Mouse (Mus musculus) heart, embryonic 12.5 days (tissue): ENCODE results near the gene Pfdn4. TPM values are rescaled to one million over a fixed set of nuclear protein-coding genes. Genes with fewer than 3 reads are reported as not detected.
A peak's percentile ranks its signal among the peaks of the same experiment; 100 is the strongest.

Experiments used
- ATAC-seq: fragments of 200-750 bp; cut with Nextera tagmentation; 2 replicates; pipeline ENCODE4 v1.8.0; 2017; ENCODE audit warnings: moderate TSS enrichment, moderate library complexity; ENCODE audit not compliant: insufficient number of reproducible peaks, low FRiP score
- H3K27ac ChIP-seq: fragments of 300-500 bp; sonication (generic); 2 replicates; pipeline ENCODE4 v1.5.1; 2016; ENCODE audit warnings: mild to moderate bottlenecking, moderate library complexity; ENCODE audit not compliant: poor library complexity, severe bottlenecking
- H3K27me3 ChIP-seq: fragments of 300-500 bp; sonication (generic); replicated peaks from 2 replicates; pipeline ENCODE4 v1.6.1; 2016; ENCODE audit warnings: mild to moderate bottlenecking, moderate library complexity
- H3K36me3 ChIP-seq: fragments of 300-500 bp; sonication (generic); 2 replicates; pipeline ENCODE4 v1.6.1; 2016; ENCODE audit warnings: mild to moderate bottlenecking, moderate library complexity
- H3K4me1 ChIP-seq: fragments of 300-500 bp; sonication (generic); replicated peaks from 2 replicates; pipeline ENCODE4 v1.6.1; 2016; ENCODE audit warnings: mild to moderate bottlenecking
- H3K4me2 ChIP-seq: fragments of 300-500 bp; sonication (generic); 2 replicates; pipeline ENCODE4 v1.6.1; 2016; ENCODE audit warnings: mild to moderate bottlenecking, moderate library complexity
- H3K4me3 ChIP-seq: fragments of 300-500 bp; sonication (generic); 2 replicates; pipeline ENCODE4 v1.5.1; 2016; ENCODE audit warnings: mild to moderate bottlenecking
- H3K9ac ChIP-seq: fragments of 300-500 bp; sonication (generic); 2 replicates; pipeline ENCODE4 v1.6.1; 2016; ENCODE audit warnings: mild to moderate bottlenecking, moderate library complexity
- H3K9me3 ChIP-seq: fragments of 300-500 bp; sonication (generic); replicated peaks from 2 replicates; pipeline ENCODE4 v1.6.1; 2016; ENCODE audit warnings: mild to moderate bottlenecking, moderate library complexity
- WGBS: fragments of 180-500 bp; shearing (Covaris S2); methylation state at CpG from one replicate; pipeline ENCODE4 v1.1.7; 2016; 5-methylcytosine and 5-hydroxymethylcytosine counted together
- polyA plus RNA-seq: library from polyadenylated mRNA; unstranded; fragments of >200 nt; fragmentation: Nextera tagmentation; extraction: Ambion mirVana; gene quantifications from 2 replicates; pipeline ENCODE4 v1.2.1, GENCODE M21; 2016

Gene Pfdn4
- polyA plus RNA-seq, 1 experiment from 2014 or later = 67.1 TPM

DNA sequence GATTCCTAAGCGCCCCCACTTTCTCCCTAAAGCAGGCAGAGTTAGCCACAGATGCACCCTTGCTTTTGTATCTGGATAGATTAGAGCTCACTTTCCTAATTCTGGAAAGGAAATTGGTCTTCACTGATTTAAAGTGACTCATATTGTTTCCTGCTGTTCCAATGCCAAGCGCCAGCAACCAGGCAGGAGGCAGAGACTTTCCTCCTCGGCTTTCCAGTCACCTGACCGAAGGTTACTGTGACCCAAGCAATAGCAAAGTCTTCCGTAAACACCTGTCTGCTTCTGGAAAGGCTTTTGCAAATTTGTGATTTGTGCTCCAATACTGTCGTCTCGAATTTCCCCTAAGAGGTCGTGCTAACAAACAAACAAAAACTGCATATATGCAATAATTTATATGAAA is 1.8 kb downstream of the Pfdn4 start:
- ATAC-seq = no peak
- Histone ChIP-seq H3K36me3 (no peaks in the 10 kb centered on the region), H3K4me3 (no peak overlapping the region), H3K4me2 (no peak overlapping the region), H3K27me3 (peaks cover 98% of the 10 kb centered on the region), H3K9me3 (no peaks in the 10 kb centered on the region), H3K4me1 (peaks cover 8% of the 10 kb centered on the region; the same call in 1 of the 2 replicates), H3K9ac (no peak overlapping the region), H3K27ac (no peak overlapping the region)
- WGBS = 22% methylated on average over 8 of the region's 8 CpGs

DNA sequence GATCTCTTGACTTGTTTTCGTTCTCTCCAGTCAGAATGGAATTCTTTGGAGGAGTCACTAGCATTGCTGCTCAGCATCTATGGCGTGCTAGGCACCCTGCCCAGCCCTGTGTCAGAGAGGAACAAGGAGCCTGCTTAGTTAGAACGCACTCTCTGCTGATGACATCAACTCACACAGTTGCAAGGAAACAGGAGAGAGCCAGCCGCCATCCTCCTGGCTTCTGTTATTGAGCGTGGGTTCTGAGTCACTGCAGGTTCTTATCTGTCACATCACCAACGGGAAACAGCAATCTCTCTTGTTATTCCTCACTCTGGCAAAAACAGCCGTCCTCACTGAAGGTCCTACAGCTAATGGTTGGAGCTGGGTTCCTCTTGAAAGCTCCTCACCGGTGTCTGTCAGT is 7.1 kb downstream of the Pfdn4 start:
- 19% methylated on average over 8 of the region's 8 CpGs for WGBS
- Histone ChIP-seq H3K4me2 (no peak overlapping the region), H3K4me3 (no peak overlapping the region), H3K9me3 (no peaks in the 10 kb centered on the region), H3K36me3 (no peaks in the 10 kb centered on the region), H3K4me1 (peaks cover 8% of the 10 kb centered on the region; the same call in 1 of the 2 replicates), H3K9ac (no peak overlapping the region), H3K27ac (no peak overlapping the region), H3K27me3 (peaks cover 85% of the 10 kb centered on the region)
- no peak for ATAC-seq

DNA sequence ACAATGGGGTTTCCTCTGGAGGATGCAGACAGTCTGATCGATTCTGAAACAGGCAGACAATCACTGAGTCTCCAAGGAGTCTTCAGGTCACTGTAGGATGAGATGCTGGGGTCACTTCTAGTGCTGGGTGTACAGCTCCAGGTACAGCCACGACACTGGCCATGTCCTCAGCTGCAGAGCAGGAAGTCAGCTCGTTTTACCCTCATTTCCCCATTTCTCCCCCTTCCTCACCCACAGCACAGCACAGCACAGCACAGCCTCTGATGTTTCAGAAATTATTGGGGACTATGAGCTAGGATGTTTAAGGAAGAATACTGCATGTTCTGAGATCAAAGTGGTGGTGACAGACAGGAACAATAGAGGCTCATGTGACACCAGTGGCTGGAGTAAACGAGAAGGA is 7.8 kb downstream of the Pfdn4 start:
- no peak overlapping the region for H3K27ac ChIP-seq
- H3K4me3 ChIP-seq = no peak overlapping the region
- H3K4me1 ChIP-seq = peaks cover 10% of the 10 kb centered on the region; the same call in 1 of the 2 replicates
- peaks cover 81% of the 10 kb centered on the region for H3K27me3 ChIP-seq
- ATAC-seq = no peak
- 38% methylated on average over 4 of the region's 4 CpGs for WGBS
- H3K4me2 ChIP-seq = no peak overlapping the region
- H3K9ac ChIP-seq = no peak overlapping the region
- no peaks in the 10 kb centered on the region for H3K9me3 ChIP-seq
- no peaks in the 10 kb centered on the region for H3K36me3 ChIP-seq

DNA sequence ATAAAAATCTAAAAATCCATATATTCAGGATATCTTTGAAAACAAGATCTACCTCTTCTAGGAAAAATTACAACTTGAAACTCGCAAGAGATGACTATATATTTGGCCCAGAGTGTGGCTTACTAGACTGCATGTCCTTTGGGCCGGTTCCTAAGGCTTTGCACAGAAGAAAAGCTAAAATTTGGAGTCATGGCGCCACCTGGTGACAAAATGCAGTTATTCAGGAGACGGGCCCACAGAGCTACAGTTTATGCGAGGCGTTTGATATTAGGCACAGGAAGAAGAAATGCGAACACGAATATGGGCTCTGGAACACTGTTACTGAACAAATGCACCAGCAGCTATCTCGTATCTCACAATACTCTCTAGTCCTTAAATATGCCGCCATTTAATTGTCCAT is 11.5 kb downstream of the Pfdn4 start:
- no peak overlapping the region for H3K9ac ChIP-seq
- ATAC-seq = no peak
- H3K36me3 ChIP-seq = no peaks in the 10 kb centered on the region
- H3K27me3 ChIP-seq = peaks cover 44% of the 10 kb centered on the region
- no peak overlapping the region for H3K4me3 ChIP-seq
- H3K4me1 ChIP-seq = peaks cover 25% of the 10 kb centered on the region
- WGBS = 7% methylated on average over 10 of the region's 10 CpGs
- H3K27ac ChIP-seq = no peak overlapping the region
- H3K4me2 ChIP-seq = no peak overlapping the region
- no peaks in the 10 kb centered on the region for H3K9me3 ChIP-seq

DNA sequence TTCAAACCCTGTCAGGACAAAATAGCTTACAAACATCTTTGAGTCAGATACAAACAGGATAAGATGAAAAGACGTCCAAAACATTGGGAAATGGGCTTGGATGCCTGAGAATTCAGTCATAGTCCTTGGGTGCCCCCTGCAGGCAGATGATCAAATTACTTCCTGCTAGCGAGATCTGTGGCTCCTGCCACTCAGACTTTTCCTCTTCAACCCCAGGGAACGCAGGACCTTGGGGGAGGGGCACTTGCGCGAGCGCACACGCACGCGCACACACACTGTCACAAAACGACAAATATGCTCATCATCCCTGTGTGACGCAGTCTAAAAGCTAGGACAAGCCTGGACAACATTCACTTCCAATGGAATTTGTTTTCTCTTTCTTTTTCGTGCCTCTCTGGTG is 12.6 kb downstream of the Pfdn4 start:
- no peak for ATAC-seq
- no peaks in the 10 kb centered on the region for H3K36me3 ChIP-seq
- H3K4me1 ChIP-seq = peaks cover 26% of the 10 kb centered on the region
- H3K4me3 ChIP-seq = peak overlapping the region; percentile 46
- peak overlapping the region; percentile 45; the same call in 1 of the 2 replicates for H3K9ac ChIP-seq
- no peaks in the 10 kb centered on the region for H3K9me3 ChIP-seq
- 2% methylated on average over 12 of the region's 12 CpGs for WGBS
- H3K27ac ChIP-seq = no peak overlapping the region
- H3K4me2 ChIP-seq = peak overlapping the region; percentile 75
- H3K27me3 ChIP-seq = peaks cover 33% of the 10 kb centered on the region

DNA sequence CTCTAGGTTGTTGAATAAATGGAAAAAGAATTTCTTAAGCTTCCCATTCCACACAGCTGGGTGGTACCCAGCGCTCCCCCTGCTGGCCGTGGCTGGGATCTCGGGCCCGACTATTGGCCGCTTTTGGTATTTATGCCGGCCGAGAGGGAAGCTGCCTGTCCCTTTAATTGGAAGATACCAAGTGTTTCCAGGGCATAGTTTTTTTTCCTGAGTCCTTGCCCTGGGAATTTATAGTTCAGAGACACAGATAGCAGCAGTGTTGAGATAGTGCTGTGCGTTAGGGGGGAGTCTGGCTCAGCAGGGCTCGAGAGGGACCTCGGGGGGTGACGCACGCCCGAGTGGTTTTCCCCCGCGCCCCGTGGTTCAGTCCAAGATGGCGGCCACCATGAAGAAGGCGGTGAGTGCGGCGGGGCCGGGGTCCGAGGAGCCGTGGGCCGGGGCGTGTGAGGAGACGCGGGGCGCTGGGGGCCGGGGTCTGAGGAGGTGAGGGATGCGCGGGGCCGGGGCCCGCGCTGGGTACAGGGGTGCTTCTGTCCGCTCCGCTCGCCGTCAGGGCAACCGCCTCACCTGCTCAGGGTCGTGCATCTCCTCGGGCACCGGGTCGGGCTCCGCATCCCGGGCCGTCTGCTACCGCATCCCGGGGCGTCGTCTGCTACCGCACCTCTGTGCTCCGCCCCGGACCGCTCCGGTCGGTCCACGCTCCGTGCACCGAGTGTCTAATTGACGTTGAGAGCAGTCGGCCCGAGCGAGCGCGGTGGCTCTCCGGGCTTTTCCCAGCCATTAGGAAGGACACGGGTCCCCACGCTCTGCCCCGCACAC is 15.1 kb downstream of the Pfdn4 start:
- peak overlapping the region; percentile 97 for H3K9ac ChIP-seq
- H3K4me2 ChIP-seq = peak overlapping the region; percentile 88
- peak overlapping the region; percentile 84 for H3K27ac ChIP-seq
- H3K4me3 ChIP-seq = peak overlapping the region; percentile 99
- H3K9me3 ChIP-seq = no peaks in the 10 kb centered on the region
- WGBS = under 1% methylated on average over 65 of the region's 69 CpGs
- peaks cover 7% of the 10 kb centered on the region for H3K36me3 ChIP-seq
- H3K27me3 ChIP-seq = peaks cover 19% of the 10 kb centered on the region
- H3K4me1 ChIP-seq = peaks cover 28% of the 10 kb centered on the region
- ATAC-seq = peak; percentile 78

DNA sequence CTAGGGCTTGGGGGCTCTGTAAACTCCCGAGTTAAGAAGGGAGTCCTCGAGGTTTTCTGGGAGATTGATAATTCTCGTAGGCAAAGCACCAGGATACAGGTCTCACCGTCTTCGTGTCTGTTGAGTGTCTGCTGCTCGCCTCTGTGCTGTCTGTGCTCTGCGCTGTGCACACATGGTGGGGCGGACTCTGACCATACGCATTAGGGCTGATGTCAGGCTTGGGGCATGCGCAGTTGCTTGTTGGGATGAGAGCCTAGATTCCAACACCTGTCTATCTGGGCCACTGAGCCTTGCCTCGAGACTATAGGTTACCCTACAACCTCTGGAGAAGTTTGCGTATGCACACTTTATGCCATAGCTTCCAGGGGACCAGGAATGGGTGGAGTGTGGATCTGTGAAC is 17.5 kb downstream of the Pfdn4 start:
- WGBS = 85% methylated on average over 12 of the region's 12 CpGs

DNA sequence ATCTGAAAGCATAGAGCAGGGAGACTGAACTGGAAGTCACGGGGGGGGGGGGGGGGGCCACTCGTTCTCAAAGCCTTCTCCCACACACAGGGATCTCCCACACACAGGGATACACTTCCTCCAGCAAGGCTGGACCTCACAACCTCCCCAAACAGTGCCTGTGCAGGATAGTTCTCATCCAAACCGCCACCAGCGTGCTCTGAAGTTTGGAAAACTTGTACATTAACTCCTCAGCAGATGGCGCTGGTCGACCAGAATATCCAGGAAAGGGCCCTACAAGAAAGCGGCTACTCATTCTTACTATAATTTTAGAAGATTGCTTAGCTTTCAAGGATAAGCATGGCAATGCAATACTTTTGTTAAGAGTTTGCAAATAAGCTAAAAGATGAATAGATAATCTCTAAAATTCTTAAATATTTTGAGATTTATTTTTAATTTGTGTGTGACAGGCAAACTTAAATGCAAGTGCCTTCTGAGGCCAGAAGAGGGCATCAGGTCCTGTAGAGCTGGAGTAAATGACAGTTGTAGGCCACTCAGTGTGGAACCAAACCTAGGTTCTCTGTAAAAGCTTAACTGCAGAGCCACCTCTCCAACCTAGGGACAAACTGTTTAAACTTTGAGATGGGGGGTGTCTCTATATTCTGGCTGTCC is 24.2 kb downstream of the Pfdn4 start:
- H3K9me3 ChIP-seq = no peaks in the 10 kb centered on the region
- peaks cover 39% of the 10 kb centered on the region for H3K36me3 ChIP-seq
- no peak overlapping the region for H3K4me3 ChIP-seq
- H3K9ac ChIP-seq = no peak overlapping the region
- WGBS = 14% methylated on average over 7 of the region's 7 CpGs
- H3K27me3 ChIP-seq = no peaks in the 10 kb centered on the region
- H3K4me1 ChIP-seq = no peaks in the 10 kb centered on the region
- no peak overlapping the region for H3K27ac ChIP-seq
- H3K4me2 ChIP-seq = no peak overlapping the region
- no peak for ATAC-seq

More for the DNA sequence above, 17.5 kb downstream of the Pfdn4 start:
- Histone ChIP-seq H3K4me3 (no peak overlapping the region), H3K27ac (no peak overlapping the region), H3K9ac (no peak overlapping the region), H3K9me3 (no peaks in the 10 kb centered on the region), H3K27me3 (no peaks in the 10 kb centered on the region), H3K4me2 (no peak overlapping the region), H3K36me3 (peaks cover 30% of the 10 kb centered on the region), H3K4me1 (peaks cover 28% of the 10 kb centered on the region)
- ATAC-seq = no peak

DNA sequence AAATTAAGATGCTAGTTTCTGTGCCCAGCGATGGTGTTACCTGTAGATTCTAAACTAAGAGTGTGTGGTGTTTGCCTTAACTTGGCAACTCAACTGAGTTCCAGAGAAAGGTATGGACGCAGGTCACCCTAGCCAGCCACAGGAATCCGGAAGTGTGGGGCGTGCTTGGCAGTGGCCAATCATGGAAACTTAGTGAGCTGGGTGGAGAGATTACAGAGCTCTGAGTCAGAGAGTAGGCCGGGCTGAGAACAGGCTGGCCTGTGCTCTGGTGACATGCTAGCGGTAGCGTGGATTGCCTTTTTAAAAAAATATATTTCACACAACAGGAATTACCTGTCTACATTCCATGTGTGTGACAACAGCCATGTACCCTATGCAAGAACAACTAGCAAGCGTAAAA is 30.3 kb downstream of the Pfdn4 start:
- H3K36me3 ChIP-seq = no peaks in the 10 kb centered on the region
- ATAC-seq = no peak
- no peak overlapping the region for H3K4me3 ChIP-seq
- H3K4me1 ChIP-seq = no peaks in the 10 kb centered on the region
- WGBS = 58% methylated on average over 8 of the region's 8 CpGs
- H3K27ac ChIP-seq = no peak overlapping the region
- no peaks in the 10 kb centered on the region for H3K27me3 ChIP-seq
- no peaks in the 10 kb centered on the region; the same call in 1 of the 2 replicates for H3K9me3 ChIP-seq
- no peak overlapping the region for H3K4me2 ChIP-seq
- H3K9ac ChIP-seq = no peak overlapping the region

DNA sequence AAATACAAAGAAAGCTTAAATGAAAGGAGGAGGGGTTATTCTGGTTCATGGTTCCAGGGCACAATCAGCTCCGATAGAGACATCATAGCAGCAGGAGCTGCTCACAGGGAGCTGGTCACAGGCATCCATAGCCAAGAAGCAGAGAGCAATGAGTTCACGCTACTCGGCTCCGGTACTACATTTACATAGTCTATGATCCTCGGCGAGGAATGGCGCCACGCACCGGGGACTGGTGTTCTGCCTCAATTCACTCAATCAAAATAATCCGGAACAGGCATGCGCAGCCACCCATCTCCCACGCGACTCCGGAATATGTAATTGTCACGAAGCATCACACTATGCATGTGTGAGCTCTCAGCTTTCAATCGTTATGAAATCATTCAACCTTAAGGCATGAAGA is 31.8 kb downstream of the Pfdn4 start:
- Histone ChIP-seq H3K9me3 (no peaks in the 10 kb centered on the region; the same call in 1 of the 2 replicates), H3K9ac (no peak overlapping the region), H3K27ac (no peak overlapping the region), H3K4me3 (no peak overlapping the region), H3K4me2 (no peak overlapping the region), H3K4me1 (no peaks in the 10 kb centered on the region), H3K36me3 (no peaks in the 10 kb centered on the region), H3K27me3 (no peaks in the 10 kb centered on the region)
- 87% methylated on average over 16 of the region's 16 CpGs for WGBS
- no peak for ATAC-seq

DNA sequence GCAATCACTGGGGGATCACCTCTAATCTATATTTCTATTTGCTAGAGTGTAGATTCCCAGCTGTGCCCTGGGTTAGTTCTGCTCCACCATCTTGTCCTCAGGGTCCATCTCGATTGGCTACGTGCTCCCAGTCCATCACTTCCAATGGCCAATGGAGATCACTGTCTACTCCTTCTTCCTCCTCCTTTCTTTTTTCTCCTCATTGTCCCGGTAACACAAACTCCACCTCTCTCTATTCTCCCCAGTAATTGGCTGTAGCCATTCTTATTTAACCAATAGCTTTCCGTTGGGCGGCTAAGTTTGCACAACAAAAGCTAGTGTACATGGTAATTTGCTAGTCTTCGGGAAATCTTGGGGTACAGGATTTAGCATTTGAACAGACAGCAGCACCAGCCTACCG is 33.5 kb downstream of the Pfdn4 start:
- H3K27ac ChIP-seq = no peak overlapping the region
- H3K9ac ChIP-seq = no peak overlapping the region
- H3K4me3 ChIP-seq = no peak overlapping the region
- H3K9me3 ChIP-seq = no peaks in the 10 kb centered on the region; the same call in 1 of the 2 replicates
- H3K4me1 ChIP-seq = no peaks in the 10 kb centered on the region
- ATAC-seq = no peak
- 87% methylated on average over 7 of the region's 7 CpGs for WGBS
- no peak overlapping the region for H3K4me2 ChIP-seq
- H3K27me3 ChIP-seq = no peaks in the 10 kb centered on the region
- no peaks in the 10 kb centered on the region for H3K36me3 ChIP-seq
